Mouse (Mus musculus) hindbrain, embryonic 16.5 days (tissue): ENCODE data around the gene Wdr31. TPM values are rescaled to one million over a fixed set of nuclear protein-coding genes. Genes with fewer than 3 reads are reported as not detected.
"Not testable (repeated sequence)": the region's sequence is repeated elsewhere in the genome, so short reads cannot be mapped to it uniquely, and the experiment has no call there.

Source experiments
- ATAC-seq: fragments of 200-750 bp; cut with Nextera tagmentation; 2 replicates; pipeline ENCODE4 v1.8.0; 2017; ENCODE audit warnings: moderate TSS enrichment, moderate library complexity
- H3K27ac ChIP-seq: fragments of 300-500 bp; sonication (generic); 2 replicates; pipeline ENCODE4 v1.5.1; 2014; ENCODE audit warnings: low read depth, mild to moderate bottlenecking, control low read depth, low read length, moderate library complexity
- H3K27me3 ChIP-seq: fragments of 300-500 bp; sonication (generic); replicated peaks from 2 replicates; pipeline ENCODE4 v1.6.1; 2014; ENCODE audit warnings: low read length; ENCODE audit not compliant: control insufficient read depth, insufficient read depth
- H3K36me3 ChIP-seq: fragments of 300-500 bp; sonication (generic); 2 replicates; pipeline ENCODE4 v1.6.1; 2014; ENCODE audit warnings: mild to moderate bottlenecking, low read length, moderate library complexity, mixed read lengths; ENCODE audit not compliant: control insufficient read depth, insufficient read depth
- H3K4me1 ChIP-seq: fragments of 300-500 bp; sonication (generic); 2 replicates; pipeline ENCODE4 v1.6.1; 2014; ENCODE audit warnings: low read depth, low read length; ENCODE audit not compliant: control insufficient read depth, insufficient read depth
- H3K4me2 ChIP-seq: fragments of 300-500 bp; sonication (generic); 2 replicates; pipeline ENCODE4 v1.6.1; 2014; ENCODE audit warnings: mild to moderate bottlenecking, low read length, control low read depth, moderate library complexity
- H3K4me3 ChIP-seq: fragments of 300-500 bp; sonication (generic); 2 replicates; pipeline ENCODE4 v1.5.1; 2014; ENCODE audit warnings: mild to moderate bottlenecking, low read length, control low read depth, moderate library complexity
- H3K9ac ChIP-seq: fragments of 300-500 bp; sonication (generic); 2 replicates; pipeline ENCODE4 v1.6.1; 2014; ENCODE audit warnings: low read depth, mild to moderate bottlenecking, control low read depth, low read length, moderate library complexity
- H3K9me3 ChIP-seq: fragments of 300-500 bp; sonication (generic); 2 replicates; pipeline ENCODE4 v1.6.1; 2014; ENCODE audit warnings: mild to moderate bottlenecking, low read length, moderate library complexity; ENCODE audit not compliant: control insufficient read depth
- WGBS: fragments of 180-500 bp; shearing (Covaris S2); extraction: QIAGEN DNeasy Blood & Tissue Kit; methylation state at CpG from one replicate; pipeline ENCODE4 v1.1.7; 2014; 5-methylcytosine and 5-hydroxymethylcytosine counted together
- polyA plus RNA-seq: library from polyadenylated mRNA; unstranded; fragments of >200 nt; fragmentation: Nextera tagmentation; extraction: Ambion mirVana; gene quantifications from 2 replicates; pipeline ENCODE4 v1.2.1, GENCODE M21; 2015

Wdr31 gene
- polyA plus RNA-seq, 1 experiment from 2014 or later, result 16.0 TPM

GRCm38 (mm10) chr4:62486162-62486696, 15.5 kb upstream of the Wdr31 start:
- no peak overlapping the region for H3K4me3 ChIP-seq
- H3K27me3 ChIP-seq, result no peaks in the 10 kb centered on the region
- H3K9me3 ChIP-seq, result no peaks in the 10 kb centered on the region
- H3K9ac ChIP-seq, result no peak overlapping the region
- H3K36me3 ChIP-seq, result no peaks in the 10 kb centered on the region
- 92% methylated on average over 15 of the region's 15 CpGs for WGBS
- no peak overlapping the region for H3K4me2 ChIP-seq
- no peaks in the 10 kb centered on the region for H3K4me1 ChIP-seq
- no peak for ATAC-seq
- H3K27ac ChIP-seq, result no peak overlapping the region

- Histone ChIP-seq H3K27ac (no peak overlapping the region), H3K9ac (no peak overlapping the region), H3K4me1 (no peaks in the 10 kb centered on the region), H3K9me3 (no peaks in the 10 kb centered on the region), H3K4me3 (no peak overlapping the region), H3K36me3 (no peaks in the 10 kb centered on the region), H3K27me3 (no peaks in the 10 kb centered on the region), H3K4me2 (no peak overlapping the region)
- no peak for ATAC-seq
- WGBS, result 90% methylated on average over 8 of the region's 8 CpGs
Measured at GRCm38 (mm10) chr4:62485450-62486161, 14.9 kb upstream of the Wdr31 start.

- no peak overlapping the region for H3K4me2 ChIP-seq
- no peaks in the 10 kb centered on the region for H3K36me3 ChIP-seq
- no peak for ATAC-seq
- 84% methylated on average over 3 of the region's 3 CpGs for WGBS
- no peak overlapping the region for H3K9ac ChIP-seq
- no peaks in the 10 kb centered on the region for H3K4me1 ChIP-seq
- H3K27me3 ChIP-seq, result no peaks in the 10 kb centered on the region
- H3K4me3 ChIP-seq, result no peak overlapping the region
- H3K9me3 ChIP-seq, result no peaks in the 10 kb centered on the region
- no peak overlapping the region for H3K27ac ChIP-seq
Measured at GRCm38 (mm10) chr4:62484928-62485327, 14.2 kb upstream of the Wdr31 start.

GRCm38 (mm10) chr4:62480709-62481605, 10.3 kb upstream of the Wdr31 start:
- Histone ChIP-seq H3K4me1 (no peaks in the 10 kb centered on the region; the same call in 1 of the 2 replicates), H3K4me2 (no peak overlapping the region), H3K9ac (no peak overlapping the region), H3K27me3 (peaks cover 9% of the 10 kb centered on the region; the same call in 1 of the 2 replicates), H3K36me3 (no peaks in the 10 kb centered on the region), H3K4me3 (no peak overlapping the region), H3K27ac (no peak overlapping the region), H3K9me3 (no peaks in the 10 kb centered on the region)
- WGBS, result 46% methylated on average over 10 of the region's 10 CpGs
- peak; percentile 39; the same call in 1 of the 2 replicates for ATAC-seq

GRCm38 (mm10) chr4:62479937-62480708, 9.4 kb upstream of the Wdr31 start, which contains the start of gene Bspry:
Bspry (plus strand) TSS chr4:62480053.
- WGBS, result 2% methylated on average over 55 of the region's 71 CpGs
- Histone ChIP-seq H3K4me1 (no peaks in the 10 kb centered on the region; the same call in 1 of the 2 replicates), H3K9ac (peak within 1 kb of the TSS; percentile 33), H3K27ac (no peak within 1 kb of the TSS), H3K36me3 (no peaks in the 10 kb centered on the region), H3K4me3 (peak within 1 kb of the TSS; percentile 48), H3K9me3 (no peaks in the 10 kb centered on the region), H3K27me3 (peaks cover 9% of the 10 kb centered on the region; the same call in 1 of the 2 replicates), H3K4me2 (peak within 1 kb of the TSS; percentile 68)
- peak; percentile 83 for ATAC-seq

- H3K36me3 ChIP-seq, H3K27me3 ChIP-seq, H3K4me1 ChIP-seq, H3K9me3 ChIP-seq, H3K9ac ChIP-seq, ATAC-seq, H3K27ac ChIP-seq: not testable (repeated sequence)
- Histone ChIP-seq H3K4me3 (peak overlapping the region; percentile 48), H3K4me2 (peak overlapping the region; percentile 68)
- 16% methylated on average over 11 of the region's 11 CpGs for WGBS
Measured at GRCm38 (mm10) chr4:62479593-62479936, 8.9 kb upstream of the Wdr31 start.

GRCm38 (mm10) chr4:62477542-62478244, 7.0 kb upstream of the Wdr31 start:
- Histone ChIP-seq H3K9me3 (no peaks in the 10 kb centered on the region), H3K27me3 (peaks cover 9% of the 10 kb centered on the region; the same call in 1 of the 2 replicates), H3K4me2 (no peak overlapping the region), H3K27ac (no peak overlapping the region), H3K4me1 (no peaks in the 10 kb centered on the region; the same call in 1 of the 2 replicates), H3K36me3 (no peaks in the 10 kb centered on the region), H3K4me3 (no peak overlapping the region), H3K9ac (no peak overlapping the region)
- 89% methylated on average over 6 of the region's 6 CpGs for WGBS
- ATAC-seq, result no peak

GRCm38 (mm10) chr4:62475793-62476192, 5.1 kb upstream of the Wdr31 start:
- 95% methylated on average over 6 of the region's 6 CpGs for WGBS
- no peak overlapping the region for H3K27ac ChIP-seq
- H3K36me3 ChIP-seq, result no peaks in the 10 kb centered on the region
- H3K27me3 ChIP-seq, result peaks cover 9% of the 10 kb centered on the region; the same call in 1 of the 2 replicates
- no peaks in the 10 kb centered on the region; the same call in 1 of the 2 replicates for H3K4me1 ChIP-seq
- H3K9ac ChIP-seq, result no peak overlapping the region
- ATAC-seq, result no peak
- H3K4me3 ChIP-seq, result no peak overlapping the region
- H3K9me3 ChIP-seq, result no peaks in the 10 kb centered on the region
- no peak overlapping the region for H3K4me2 ChIP-seq
